Mouse (Mus musculus) mouse trophoblast stem cell (cell line): ENCODE measurements around the gene Alcam.

Experiments
- in situ Hi-C, 2 experiments: fragments of 300-500 bp; cut with MseI, MboI; formaldehyde crosslinking; loops; 2 replicates in 1 of 2; 3 replicates in 1 of 2; pipeline ENCODE4 v1.15.1; 2025

Gene Alcam

GRCm38 (mm10) chr16:52443055-52443454 is 10.8 kb downstream of the Alcam start:
- in situ Hi-C loops: no loop called here

- in situ Hi-C loops: no loop called here
Measured at GRCm38 (mm10) chr16:52439600-52439999, 14.3 kb downstream of the Alcam start.

GRCm38 (mm10) chr16:52439007-52439406 is 14.9 kb downstream of the Alcam start:
- in situ Hi-C loops: no loop called here

- in situ Hi-C loops: no loop called here
Measured at GRCm38 (mm10) chr16:52438216-52438904, 15.5 kb downstream of the Alcam start.

- in situ Hi-C loops: no loop called here
Measured at GRCm38 (mm10) chr16:52433189-52433588, 20.7 kb downstream of the Alcam start.

GRCm38 (mm10) chr16:52432072-52432471 is 21.8 kb downstream of the Alcam start:
- in situ Hi-C loops: no loop called here

GRCm38 (mm10) chr16:52431590-52431989 is 22.3 kb downstream of the Alcam start:
- in situ Hi-C loops: no loop called here

- in situ Hi-C loops: no loop called here
Measured at GRCm38 (mm10) chr16:52430073-52430472, 23.8 kb downstream of the Alcam start.

GRCm38 (mm10) chr16:52429661-52430060 is 24.2 kb downstream of the Alcam start:
- in situ Hi-C loops: no loop called here

GRCm38 (mm10) chr16:52428505-52428904 is 25.4 kb downstream of the Alcam start:
- in situ Hi-C loops: no loop called here

- in situ Hi-C loops: no loop called here
Measured at GRCm38 (mm10) chr16:52418568-52419158, 35.2 kb downstream of the Alcam start.

- in situ Hi-C loops: no loop called here
Measured at GRCm38 (mm10) chr16:52417982-52418381, 35.9 kb downstream of the Alcam start.

- in situ Hi-C loops: no loop called here
Measured at GRCm38 (mm10) chr16:52417146-52417545, 36.7 kb downstream of the Alcam start.

- in situ Hi-C loops: no loop called here
Measured at GRCm38 (mm10) chr16:52413714-52414113, 40.2 kb downstream of the Alcam start.

- in situ Hi-C loops: no loop called here
Measured at GRCm38 (mm10) chr16:52406072-52406471, 47.8 kb downstream of the Alcam start.

GRCm38 (mm10) chr16:52405272-52405671 is 48.6 kb downstream of the Alcam start:
- in situ Hi-C loops: no loop called here

- in situ Hi-C loops: no loop called here
Measured at GRCm38 (mm10) chr16:52399112-52399511, 54.8 kb downstream of the Alcam start.

GRCm38 (mm10) chr16:52386781-52387300 is 67.0 kb downstream of the Alcam start:
- in situ Hi-C loops: no loop called here

GRCm38 (mm10) chr16:52383456-52384185 is 70.3 kb downstream of the Alcam start:
- in situ Hi-C loops: no loop called here

- in situ Hi-C loops: no loop called here
Measured at GRCm38 (mm10) chr16:52378811-52379597, 74.9 kb downstream of the Alcam start.

- in situ Hi-C loops: no loop called here
Measured at GRCm38 (mm10) chr16:52376827-52377226, 77.0 kb downstream of the Alcam start.

GRCm38 (mm10) chr16:52371956-52372355 is 81.9 kb downstream of the Alcam start:
- in situ Hi-C loops: no loop called here
